Mouse (Mus musculus) liver, postnatal 0 days (tissue): ENCODE data around the gene Sgpp1.

Experiments used
- CTCF ChIP-seq: sonication (generic); IDR thresholded peaks from 2 replicates; pipeline ENCODE4 v1.5.1; 2016; ENCODE audit warnings: antibody characterized with exemption, low read depth
- EP300 ChIP-seq: IDR thresholded peaks from 2 replicates; pipeline ENCODE4 v1.6.1; 2016; ENCODE audit warnings: antibody characterized with exemption, low read depth, mild to moderate bottlenecking

DNA sequence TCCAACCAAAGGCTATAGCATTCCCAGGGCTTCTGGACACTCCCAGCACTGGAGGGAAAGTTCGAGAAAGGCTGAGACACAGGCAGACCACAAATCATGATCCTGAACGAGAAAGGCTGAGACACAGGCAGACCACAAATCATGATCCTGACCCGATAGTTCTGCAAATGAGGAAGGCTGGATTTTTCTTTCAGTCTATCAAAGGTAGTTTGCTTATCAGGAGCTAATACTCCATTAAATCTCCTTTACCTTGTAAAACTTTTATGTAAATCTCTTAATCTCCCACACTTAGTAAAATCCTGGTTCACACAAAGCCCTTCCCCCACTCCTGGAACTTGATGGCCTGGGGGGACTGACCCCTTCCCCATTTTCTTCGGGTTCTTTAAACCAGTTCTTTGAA lies 13.6 kb downstream of the Sgpp1 start:
- no peak for TF ChIP-seq EP300
- TF ChIP-seq CTCF, result no peak
